Mouse (Mus musculus) layer of hippocampus, postnatal 25 days (tissue): Measurements from ENCODE around the gene Creb5. TPM values are rescaled to one million over a fixed set of nuclear protein-coding genes. Genes with fewer than 3 reads are reported as not detected.

ENCODE experiments used
- DNase-seq, 2 experiments: peaks; one replicate each; pipeline ENCODE4 v3.0.0; 2022; ENCODE audit warnings: mixed read lengths in 2 of 2, low spot score in 1 of 2; ENCODE audit errors: extremely low spot score in 1 of 2
- total RNA-seq, 2 experiments: library from RNA; stranded (reverse); gene quantifications; 2 replicates each; pipeline ENCODE4 v1.2.3; 2021

The Creb5 gene
- total RNA-seq, 2 experiments from 2014 or later: 4.4 to 6.6 TPM

GRCm38 (mm10) chr6:53526460-53526859 lies 239.4 kb downstream of the Creb5 start:
- no peak for DNase-seq

GRCm38 (mm10) chr6:53530742-53531141 lies 243.7 kb downstream of the Creb5 start:
- no peak for DNase-seq

- no peak for DNase-seq
Observed at GRCm38 (mm10) chr6:53531461-53531860, 244.4 kb downstream of the Creb5 start.

- DNase-seq: no peak
Observed at GRCm38 (mm10) chr6:53537530-53537929, 250.5 kb downstream of the Creb5 start.

GRCm38 (mm10) chr6:53541798-53542197 lies 254.7 kb downstream of the Creb5 start:
- DNase-seq: no peak

- DNase-seq: no peak
Observed at GRCm38 (mm10) chr6:53545483-53545900, 258.4 kb downstream of the Creb5 start.

- DNase-seq: no peak
Observed at GRCm38 (mm10) chr6:53545989-53546388, 258.9 kb downstream of the Creb5 start.

- no peak for DNase-seq
Observed at GRCm38 (mm10) chr6:53548236-53548635, 261.2 kb downstream of the Creb5 start.

GRCm38 (mm10) chr6:53549409-53549808 lies 262.3 kb downstream of the Creb5 start:
- DNase-seq: no peak

GRCm38 (mm10) chr6:53556050-53556449 lies 269.0 kb downstream of the Creb5 start:
- DNase-seq: no peak

GRCm38 (mm10) chr6:53560928-53561327 lies 273.9 kb downstream of the Creb5 start:
- no peak for DNase-seq

- DNase-seq: no peak
Observed at GRCm38 (mm10) chr6:53562586-53562985, 275.5 kb downstream of the Creb5 start.

GRCm38 (mm10) chr6:53563546-53564185 lies 276.6 kb downstream of the Creb5 start:
- no peak for DNase-seq

- no peak for DNase-seq
Observed at GRCm38 (mm10) chr6:53569436-53569835, 282.4 kb downstream of the Creb5 start.

- no peak for DNase-seq
Observed at GRCm38 (mm10) chr6:53570906-53571305, 283.8 kb downstream of the Creb5 start.

- no peak for DNase-seq
Observed at GRCm38 (mm10) chr6:53571571-53572122, 284.6 kb downstream of the Creb5 start.

- no peak for DNase-seq
Observed at GRCm38 (mm10) chr6:53572456-53572855, 285.4 kb downstream of the Creb5 start.

GRCm38 (mm10) chr6:53572979-53573710 lies 286.1 kb downstream of the Creb5 start:
- peak in 1 of 2 experiments; percentile 49 for DNase-seq

- DNase-seq: no peak
Observed at GRCm38 (mm10) chr6:53573711-53574065, 286.6 kb downstream of the Creb5 start.

GRCm38 (mm10) chr6:53574097-53574496 lies 287.0 kb downstream of the Creb5 start:
- DNase-seq: no peak

- no peak for DNase-seq
Observed at GRCm38 (mm10) chr6:53575191-53575590, 288.1 kb downstream of the Creb5 start.

GRCm38 (mm10) chr6:53575836-53576235 lies 288.8 kb downstream of the Creb5 start:
- DNase-seq: no peak
